Mouse (Mus musculus) cortical plate, adult 2 months (tissue): ENCODE measurements around the gene Efcab5.

ENCODE experiments used
- CTCF ChIP-seq: fragments of 200-500 bp; IDR thresholded peaks from 2 replicates; pipeline ENCODE4 v1.5.1; 2011; ENCODE audit warnings: mild to moderate bottlenecking, control low read depth, low read length; ENCODE audit not compliant: insufficient read depth; ENCODE audit errors: extremely low read depth
- POLR2A ChIP-seq: fragments of 200-500 bp; IDR thresholded peaks from 2 replicates; pipeline ENCODE4 v1.6.1; 2011; ENCODE audit warnings: mild to moderate bottlenecking, low read length, control low read depth; ENCODE audit not compliant: insufficient read depth; ENCODE audit errors: extremely low read depth

GRCm38 (mm10) chr11:77160744-77161143, 28.0 kb downstream of the Efcab5 start:
- TF ChIP-seq CTCF: no peak
- TF ChIP-seq POLR2A: no peak
